Mouse (Mus musculus): ENCODE measurements around the gene Gramd4. TPM values are rescaled to one million over a fixed set of nuclear protein-coding genes. Genes with fewer than 3 reads are reported as not detected.

Gene Gramd4
- polyA plus RNA-seq, 1 experiment = 15.0 TPM

DNA sequence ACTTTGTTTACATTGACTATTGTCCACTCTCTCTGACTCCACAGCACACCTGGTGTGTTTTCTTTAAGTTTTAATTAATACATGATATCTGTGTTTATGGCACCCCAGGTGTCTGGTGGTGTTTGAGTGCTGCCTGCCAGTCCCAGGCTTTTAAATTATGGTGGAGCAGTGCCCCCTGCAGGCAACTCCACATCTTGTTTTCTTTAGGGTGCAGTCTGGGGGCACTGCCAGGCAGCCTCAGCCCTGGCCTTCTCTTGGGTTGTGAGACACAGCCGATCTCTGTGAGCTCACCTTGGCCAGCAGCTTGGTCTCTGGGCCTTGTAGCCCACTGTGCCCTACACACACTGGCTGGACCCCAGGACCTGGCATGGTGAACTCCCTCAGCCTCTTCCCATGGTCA is 66.9 kb downstream of the Gramd4 start:
- no peak overlapping the region for H3K4me2 ChIP-seq (ENCODE audit: low read depth)

DNA sequence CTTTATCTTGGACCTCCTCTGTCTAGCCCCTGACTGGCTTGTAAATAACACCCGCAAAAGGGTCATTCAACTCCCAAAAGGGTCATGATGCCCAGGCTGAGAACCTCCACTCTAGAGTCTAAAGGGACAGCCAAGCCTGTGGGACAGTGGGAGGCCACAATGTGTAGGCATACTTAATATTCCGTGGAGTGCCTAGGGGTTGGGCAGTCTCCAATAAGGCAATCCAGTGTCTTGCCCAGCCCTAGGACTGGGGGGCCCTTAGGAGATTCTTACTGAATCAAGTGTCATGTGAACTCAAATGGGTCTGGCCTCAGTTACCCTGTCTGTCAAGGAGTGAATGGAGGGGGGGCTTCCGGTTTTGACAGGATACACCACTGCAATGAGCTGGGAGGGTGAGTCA is 71.5 kb downstream of the Gramd4 start:
- H3K27me3 ChIP-seq (ENCODE audit: control insufficient read depth, insufficient read depth, insufficient read length) = no peaks in the 10 kb centered on the region
- H3ac ChIP-seq (ENCODE audit: control insufficient read depth, insufficient read length) = no peak overlapping the region
- TF ChIP-seq CEBPB (IDR thresholded peaks at IDR 0.05; ENCODE audit: insufficient read depth, poor library complexity, severe bottlenecking) = no peak
- TF ChIP-seq USF1 (IDR thresholded peaks at IDR 0.05; ENCODE audit: low read depth) = no peak
- no peak for TF ChIP-seq E2F4 (IDR thresholded peaks at IDR 0.05; ENCODE audit: insufficient read depth)
- no peak for TF ChIP-seq POLR2AphosphoS2 (IDR thresholded peaks at IDR 0.05; ENCODE audit: insufficient read length, low read depth)
- TF ChIP-seq SRF (IDR thresholded peaks at IDR 0.05; ENCODE audit: control insufficient read depth, insufficient read length, low read depth) = no peak
- no peak for TF ChIP-seq MYOD1 (IDR thresholded peaks at IDR 0.05; ENCODE audit: control insufficient read depth in 1 of 3, insufficient read length in 2 of 3, low read depth in 2 of 3)
- TF ChIP-seq MAX (IDR thresholded peaks at IDR 0.05; ENCODE audit: low read depth) = no peak
- no peak for TF ChIP-seq POLR2A (IDR thresholded peaks at IDR 0.05; ENCODE audit: insufficient read length, low read depth)
- TF ChIP-seq TCF3 (IDR thresholded peaks at IDR 0.05; ENCODE audit: insufficient read length, low read depth) = no peak
- no peak for TF ChIP-seq REST (IDR thresholded peaks at IDR 0.05; ENCODE audit: insufficient read depth, insufficient read length)
- no peak overlapping the region for H3K4me3 ChIP-seq
- no peaks in the 10 kb centered on the region for H3K79me2 ChIP-seq (ENCODE audit: control insufficient read depth, insufficient read depth)
- H3K4me2 ChIP-seq (ENCODE audit: low read depth) = no peak overlapping the region
- peaks cover 6% of the 10 kb centered on the region for H3K36me3 ChIP-seq (ENCODE audit: control insufficient read depth, insufficient read depth)

More for the DNA sequence above, 66.9 kb downstream of the Gramd4 start:
- no peak overlapping the region for H3ac ChIP-seq (ENCODE audit: control insufficient read depth, insufficient read length)
- TF ChIP-seq MYOG (IDR thresholded peaks at IDR 0.05; ENCODE audit: control insufficient read depth in 1 of 3, insufficient read depth in 1 of 3, insufficient read length in 2 of 3, low read depth in 2 of 3) (no peak), USF1 (IDR thresholded peaks at IDR 0.05; ENCODE audit: low read depth) (no peak), MYOD1 (IDR thresholded peaks at IDR 0.05; ENCODE audit: control insufficient read depth in 1 of 3, insufficient read length in 2 of 3, low read depth in 2 of 3) (no peak), POLR2A (IDR thresholded peaks at IDR 0.05; ENCODE audit: insufficient read length, low read depth) (no peak), CEBPB (IDR thresholded peaks at IDR 0.05; ENCODE audit: insufficient read depth, poor library complexity, severe bottlenecking) (no peak), SRF (IDR thresholded peaks at IDR 0.05; ENCODE audit: control insufficient read depth, insufficient read length, low read depth) (no peak), TCF12 (IDR thresholded peaks at IDR 0.05; ENCODE audit: insufficient read depth, poor library complexity, severe bottlenecking) (no peak), MAX (IDR thresholded peaks at IDR 0.05; ENCODE audit: low read depth) (no peak), E2F4 (IDR thresholded peaks at IDR 0.05; ENCODE audit: insufficient read depth) (no peak), POLR2AphosphoS2 (IDR thresholded peaks at IDR 0.05; ENCODE audit: insufficient read length, low read depth) (no peak), TCF3 (IDR thresholded peaks at IDR 0.05; ENCODE audit: insufficient read length, low read depth) (no peak), REST (IDR thresholded peaks at IDR 0.05; ENCODE audit: insufficient read depth, insufficient read length) (no peak)
- no peaks in the 10 kb centered on the region for H3K79me2 ChIP-seq (ENCODE audit: control insufficient read depth, insufficient read depth)
- H3K36me3 ChIP-seq (ENCODE audit: control insufficient read depth, insufficient read depth) = peaks cover 5% of the 10 kb centered on the region
- no peak overlapping the region for H3K4me3 ChIP-seq
- H3K27me3 ChIP-seq (ENCODE audit: control insufficient read depth, insufficient read depth, insufficient read length) = no peaks in the 10 kb centered on the region

DNA sequence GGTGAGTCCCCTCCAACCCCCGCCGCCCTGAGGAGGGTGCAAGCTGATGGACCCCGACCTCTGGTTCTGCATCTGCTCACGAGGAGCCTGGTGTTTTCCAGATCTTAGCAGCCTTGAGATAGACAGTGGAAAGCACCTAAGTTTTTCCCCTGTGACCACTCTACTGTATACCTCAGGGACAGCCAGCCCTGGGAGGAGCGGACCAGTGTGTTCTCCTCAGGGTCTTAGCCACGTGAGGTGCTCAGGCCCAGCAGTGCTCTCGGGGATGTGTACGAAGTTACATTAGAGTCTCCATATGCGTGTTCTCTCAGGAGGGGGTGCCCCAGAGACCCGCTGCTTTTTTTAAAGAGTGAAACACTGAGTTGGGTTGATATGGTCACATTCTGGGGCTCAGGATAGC is 73.2 kb downstream of the Gramd4 start:
- no peak overlapping the region for H3K4me3 ChIP-seq
- no peak overlapping the region for H3ac ChIP-seq (ENCODE audit: control insufficient read depth, insufficient read length)
- no peaks in the 10 kb centered on the region for H3K79me2 ChIP-seq (ENCODE audit: control insufficient read depth, insufficient read depth)
- no peak overlapping the region for H3K4me2 ChIP-seq (ENCODE audit: low read depth)
- TF ChIP-seq USF1 (IDR thresholded peaks at IDR 0.05; ENCODE audit: low read depth) (no peak), MYOD1 (IDR thresholded peaks at IDR 0.05; ENCODE audit: control insufficient read depth in 1 of 3, insufficient read length in 2 of 3, low read depth in 2 of 3) (no peak), MYOG (IDR thresholded peaks at IDR 0.05; ENCODE audit: control insufficient read depth in 1 of 3, insufficient read depth in 1 of 3, insufficient read length in 2 of 3, low read depth in 2 of 3) (no peak), POLR2A (IDR thresholded peaks at IDR 0.05; ENCODE audit: insufficient read length, low read depth) (no peak), SRF (IDR thresholded peaks at IDR 0.05; ENCODE audit: control insufficient read depth, insufficient read length, low read depth) (no peak), E2F4 (IDR thresholded peaks at IDR 0.05; ENCODE audit: insufficient read depth) (no peak), TCF3 (IDR thresholded peaks at IDR 0.05; ENCODE audit: insufficient read length, low read depth) (no peak), MAX (IDR thresholded peaks at IDR 0.05; ENCODE audit: low read depth) (no peak), POLR2AphosphoS2 (IDR thresholded peaks at IDR 0.05; ENCODE audit: insufficient read length, low read depth) (no peak), TCF12 (IDR thresholded peaks at IDR 0.05; ENCODE audit: insufficient read depth, poor library complexity, severe bottlenecking) (no peak), REST (IDR thresholded peaks at IDR 0.05; ENCODE audit: insufficient read depth, insufficient read length) (no peak), CEBPB (IDR thresholded peaks at IDR 0.05; ENCODE audit: insufficient read depth, poor library complexity, severe bottlenecking) (no peak)
- H3K36me3 ChIP-seq (ENCODE audit: control insufficient read depth, insufficient read depth) = peaks cover 6% of the 10 kb centered on the region
- H3K27me3 ChIP-seq (ENCODE audit: control insufficient read depth, insufficient read depth, insufficient read length) = no peaks in the 10 kb centered on the region

DNA sequence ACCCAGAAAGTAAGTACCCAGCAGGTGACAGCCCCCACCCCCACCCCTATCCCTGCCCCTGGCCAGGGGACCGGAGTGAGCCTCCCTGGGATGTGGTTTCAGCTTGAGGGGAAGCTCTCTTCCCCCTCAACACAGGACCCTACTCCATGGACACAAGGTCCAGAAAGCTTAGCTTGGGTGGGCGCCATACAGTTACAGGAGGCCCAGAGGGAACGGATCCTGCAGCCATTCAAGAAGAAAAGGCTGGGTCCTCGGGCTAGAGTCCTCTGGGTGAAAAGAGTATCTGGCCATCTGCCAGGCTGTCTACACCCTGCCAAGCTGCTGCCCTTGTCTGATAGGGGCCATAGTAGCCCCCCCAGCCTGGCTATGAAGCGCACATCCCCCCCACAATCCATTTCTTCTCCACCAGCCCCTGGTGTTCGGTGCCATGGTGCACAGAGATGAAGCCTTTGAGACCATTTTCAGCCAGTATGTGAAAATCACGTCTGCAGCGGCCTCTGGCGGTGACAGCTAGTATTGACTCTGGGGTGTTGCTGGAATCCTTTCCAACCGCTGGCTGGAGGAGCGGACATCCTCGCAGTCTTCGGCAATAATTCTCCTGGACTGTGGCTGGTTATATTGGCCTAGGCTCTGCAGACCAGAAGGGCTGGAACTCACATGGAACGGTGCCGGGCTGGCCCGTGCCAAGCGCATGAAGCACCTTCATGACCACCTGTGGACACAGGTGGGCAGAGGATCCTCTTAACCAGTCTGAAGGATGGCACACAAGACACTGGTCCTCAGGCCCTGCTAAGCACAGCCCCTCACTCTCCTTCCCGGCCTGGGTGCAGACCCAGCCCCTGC is 77.7 kb downstream of the Gramd4 start:
- Histone ChIP-seq H3K27me3 (ENCODE audit: control insufficient read depth, insufficient read depth, insufficient read length) (no peaks in the 10 kb centered on the region), H3K36me3 (ENCODE audit: control insufficient read depth, insufficient read depth) (peaks cover 5% of the 10 kb centered on the region)
- no peak for TF ChIP-seq MAX (IDR thresholded peaks at IDR 0.05; ENCODE audit: low read depth)
- TF ChIP-seq CEBPB (IDR thresholded peaks at IDR 0.05; ENCODE audit: insufficient read depth, poor library complexity, severe bottlenecking) = no peak
- peak; percentile 30 for TF ChIP-seq POLR2AphosphoS2 (IDR thresholded peaks at IDR 0.05; ENCODE audit: insufficient read length, low read depth)
- TF ChIP-seq MYOD1 (IDR thresholded peaks at IDR 0.05; ENCODE audit: control insufficient read depth in 1 of 3, insufficient read length in 2 of 3, low read depth in 2 of 3) = peak in 1 of 3 experiments; percentile 2
- TF ChIP-seq POLR2A (IDR thresholded peaks at IDR 0.05; ENCODE audit: insufficient read length, low read depth) = no peak
- TF ChIP-seq SRF (IDR thresholded peaks at IDR 0.05; ENCODE audit: control insufficient read depth, insufficient read length, low read depth) = no peak
- TF ChIP-seq USF1 (IDR thresholded peaks at IDR 0.05; ENCODE audit: low read depth) = no peak
- no peak for TF ChIP-seq TCF12 (IDR thresholded peaks at IDR 0.05; ENCODE audit: insufficient read depth, poor library complexity, severe bottlenecking)
- no peak for TF ChIP-seq MYOG (IDR thresholded peaks at IDR 0.05; ENCODE audit: control insufficient read depth in 1 of 3, insufficient read depth in 1 of 3, insufficient read length in 2 of 3, low read depth in 2 of 3)
- no peak for TF ChIP-seq REST (IDR thresholded peaks at IDR 0.05; ENCODE audit: insufficient read depth, insufficient read length)
- no peak for TF ChIP-seq TCF3 (IDR thresholded peaks at IDR 0.05; ENCODE audit: insufficient read length, low read depth)
- no peak for TF ChIP-seq E2F4 (IDR thresholded peaks at IDR 0.05; ENCODE audit: insufficient read depth)

More for the DNA sequence above, 77.7 kb downstream of the Gramd4 start:
- H3K4me3 ChIP-seq = no peak overlapping the region
- H3K4me2 ChIP-seq (ENCODE audit: low read depth) = no peak overlapping the region
- no peaks in the 10 kb centered on the region for H3K79me2 ChIP-seq (ENCODE audit: control insufficient read depth, insufficient read depth)
- no peak overlapping the region for H3ac ChIP-seq (ENCODE audit: control insufficient read depth, insufficient read length)

All from myocyte (in vitro differentiated cells).